Mouse (Mus musculus): Measurements from ENCODE around the gene Shroom3.

The Shroom3 gene

GRCm38 (mm10) chr5:92967143-92967542, 283.9 kb downstream of the Shroom3 start:
- DNase-seq (ENCODE audit: low spot score in 2 of 2): no peak

GRCm38 (mm10) chr5:92967906-92968305, 284.7 kb downstream of the Shroom3 start:
- DNase-seq (ENCODE audit: low spot score in 2 of 2): no peak

- DNase-seq (ENCODE audit: low spot score in 2 of 2): no peak
Observed at GRCm38 (mm10) chr5:92969443-92969842, 286.2 kb downstream of the Shroom3 start.

DNA sequence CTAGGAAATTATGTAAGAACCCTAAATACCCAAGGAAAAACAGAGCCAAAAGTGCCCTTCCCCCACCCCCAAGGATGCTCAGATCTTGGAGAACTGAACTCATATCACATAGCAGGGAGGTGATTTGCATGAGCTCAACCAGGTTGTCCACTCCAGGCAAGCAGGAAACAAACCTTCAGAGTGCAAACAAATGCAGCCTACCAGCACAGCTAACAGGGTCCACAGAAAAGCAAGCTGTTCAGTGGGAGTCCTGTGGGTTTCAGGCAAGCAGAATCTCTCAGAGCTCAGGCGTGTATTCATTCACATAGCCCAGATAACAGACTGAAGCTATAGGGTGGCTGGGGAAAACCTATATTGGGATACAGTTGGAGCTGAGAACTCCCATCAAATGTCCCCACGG, 286.7 kb downstream of the Shroom3 start:
- DNase-seq (ENCODE audit: low spot score in 2 of 2): no peak

DNA sequence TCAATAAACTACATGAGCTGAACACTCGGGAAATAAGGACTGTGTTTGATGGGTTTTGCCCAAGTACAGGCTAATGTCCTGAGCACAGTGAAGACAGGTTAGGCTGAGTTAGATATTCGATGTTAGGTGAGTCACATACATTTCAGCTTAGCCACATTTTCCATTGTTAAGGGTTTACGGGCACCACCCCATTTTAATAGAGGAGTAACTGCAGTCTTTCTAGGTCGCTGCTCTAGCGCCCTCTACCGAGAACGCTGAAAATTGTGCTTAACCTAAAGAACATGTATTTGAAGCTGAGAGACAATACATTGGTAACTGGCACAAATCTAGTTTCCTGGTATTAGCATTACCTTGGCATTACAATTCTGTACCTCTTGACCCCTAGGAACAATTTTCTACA, 287.2 kb downstream of the Shroom3 start:
- DNase-seq (ENCODE audit: low spot score in 2 of 2): no peak

DNA sequence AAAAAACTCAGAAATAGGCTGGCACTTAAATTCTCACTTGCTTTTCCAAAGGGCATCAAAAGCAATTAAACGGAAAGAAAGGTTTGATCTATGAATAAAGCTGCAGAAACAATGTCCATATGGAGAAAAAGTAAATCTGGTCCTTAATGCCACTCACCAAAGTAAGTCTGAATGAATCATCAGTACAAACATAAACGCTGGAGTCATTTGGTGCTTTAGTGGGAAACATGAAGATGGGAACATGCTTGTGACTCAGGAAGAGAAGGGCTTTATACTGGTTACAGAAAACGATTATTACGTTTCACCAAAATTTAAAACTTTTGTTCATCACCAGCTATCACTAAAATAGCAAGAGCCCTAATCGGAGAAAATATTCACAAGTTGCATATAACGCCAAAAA, 297.2 kb downstream of the Shroom3 start:
- no peak for DNase-seq (ENCODE audit: low spot score in 2 of 2)

GRCm38 (mm10) chr5:92980862-92981261, 297.6 kb downstream of the Shroom3 start:
- no peak for DNase-seq (ENCODE audit: low spot score in 2 of 2)

- no peak for DNase-seq (ENCODE audit: low spot score in 2 of 2)
Observed at GRCm38 (mm10) chr5:92982673-92983072, 299.4 kb downstream of the Shroom3 start.

GRCm38 (mm10) chr5:92983942-92984341, 300.7 kb downstream of the Shroom3 start:
- DNase-seq (ENCODE audit: low spot score in 2 of 2): no peak

- no peak for DNase-seq (ENCODE audit: low spot score in 2 of 2)
Observed at GRCm38 (mm10) chr5:92984692-92985091, 301.5 kb downstream of the Shroom3 start.

- DNase-seq (ENCODE audit: low spot score in 2 of 2): no peak
Observed at GRCm38 (mm10) chr5:92985391-92985790, 302.2 kb downstream of the Shroom3 start.

DNA sequence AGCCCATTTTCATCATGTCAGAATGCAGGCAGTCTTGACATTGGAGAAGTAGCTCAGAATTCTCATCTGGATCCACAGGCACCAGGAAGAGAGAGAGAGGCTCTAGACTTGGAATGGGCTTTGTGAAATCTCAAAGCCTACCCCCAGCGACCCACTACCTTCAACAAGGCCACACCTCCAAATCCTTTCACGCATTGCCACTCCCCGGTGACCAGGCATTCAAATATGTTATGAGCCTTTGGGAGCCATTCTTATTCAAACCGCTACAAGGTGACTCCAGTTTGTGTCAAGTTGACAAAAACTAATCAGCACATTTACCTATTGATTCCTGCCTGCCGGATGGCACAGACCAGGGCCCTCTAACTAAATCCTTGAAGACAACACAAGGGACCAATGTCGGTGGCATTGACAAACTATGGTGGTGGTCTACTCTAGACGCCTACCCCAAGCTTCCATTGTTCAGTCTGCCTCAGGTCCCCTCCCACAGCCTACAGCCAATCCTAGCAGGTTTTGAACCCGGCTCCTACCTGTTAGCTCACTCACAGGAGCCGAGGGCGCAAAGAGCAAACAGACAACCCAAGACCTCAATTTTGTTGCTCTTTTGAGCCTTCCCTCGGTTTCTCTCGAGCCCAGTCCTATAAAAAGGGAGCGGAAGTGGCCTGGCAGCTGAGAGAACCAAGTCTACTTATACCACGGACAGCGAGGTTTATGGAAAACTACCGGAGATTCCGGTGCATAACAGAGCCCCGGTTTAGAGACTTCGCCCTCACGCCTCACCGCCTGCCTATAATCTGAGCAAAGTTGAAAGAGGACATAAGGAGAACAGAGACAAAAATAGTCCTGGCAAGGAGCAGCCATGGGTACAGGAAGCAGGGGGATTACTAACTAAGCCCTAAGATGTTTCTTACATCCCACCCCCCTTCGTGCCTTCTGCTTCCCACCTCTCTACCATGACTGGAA, 303.7 kb downstream of the Shroom3 start:
- DNase-seq (ENCODE audit: low spot score in 2 of 2): no peak

- DNase-seq (ENCODE audit: low spot score in 2 of 2): no peak
Observed at GRCm38 (mm10) chr5:92987891-92988768, 304.9 kb downstream of the Shroom3 start.

- no peak for DNase-seq (ENCODE audit: low spot score in 2 of 2)
Observed at GRCm38 (mm10) chr5:92988769-92989356, 305.6 kb downstream of the Shroom3 start.

GRCm38 (mm10) chr5:92992106-92992505, 308.9 kb downstream of the Shroom3 start:
- no peak for DNase-seq (ENCODE audit: low spot score in 2 of 2)

GRCm38 (mm10) chr5:92994309-92994708, 311.1 kb downstream of the Shroom3 start:
- DNase-seq (ENCODE audit: low spot score in 2 of 2): no peak

GRCm38 (mm10) chr5:92994861-92995260, 311.6 kb downstream of the Shroom3 start:
- DNase-seq (ENCODE audit: low spot score in 2 of 2): no peak

- no peak for DNase-seq (ENCODE audit: low spot score in 2 of 2)
Observed at GRCm38 (mm10) chr5:92997428-92998120, 314.3 kb downstream of the Shroom3 start.

DNA sequence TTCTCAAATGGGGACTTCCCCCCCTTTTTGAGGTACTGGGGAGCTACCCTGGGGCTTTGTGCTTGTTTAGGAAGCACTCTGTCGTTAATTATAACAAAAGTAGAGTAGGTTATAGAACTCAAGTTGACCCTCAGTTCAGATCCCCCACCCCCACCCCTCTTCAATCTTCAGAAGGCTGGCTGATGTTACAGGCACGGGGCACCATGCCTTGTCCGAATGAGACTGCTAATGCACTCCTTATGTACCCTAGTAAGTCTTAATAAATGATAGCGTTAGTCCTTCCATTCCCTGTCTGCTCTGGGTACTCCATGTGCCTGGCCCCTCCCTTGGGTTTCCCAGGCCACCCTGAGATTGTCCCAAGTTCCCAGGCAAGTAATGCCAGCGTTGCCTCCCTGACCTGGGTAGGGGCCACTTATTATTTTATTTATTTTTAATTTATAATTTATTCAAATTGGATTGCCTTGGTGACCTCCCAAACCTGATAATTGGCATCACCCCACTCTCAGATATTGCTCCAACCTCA, 315.3 kb downstream of the Shroom3 start:
- no peak for DNase-seq (ENCODE audit: low spot score in 2 of 2)

- no peak for DNase-seq (ENCODE audit: low spot score in 2 of 2)
Observed at GRCm38 (mm10) chr5:93000060-93000459, 316.8 kb downstream of the Shroom3 start.

All from cerebellum, postnatal 4 days (tissue).